Comparison of ENCODE assay signal across 9 mouse cellular contexts in genomic region chr17:33918293-33919203, GRCm38 (mm10). TPM values are rescaled to one million over a fixed set of nuclear protein-coding genes. Genes with fewer than 3 reads are reported as not detected.
DNase-seq lines count a peak whose midpoint lies in the region; ATAC-seq and TF ChIP-seq lines count a peak whose summit lies in the region.
"Had no signal": no experiment of that assay in that cellular context is flagged by ENCODE, and none has a peak within 500 bp of the region (broad histone marks: within the 10 kb centered on the region; RNA-seq: fewer than 3 reads in every experiment).

No protein-coding gene starts in this region.

- H3K36me3 ChIP-seq in kidney, embryonic 15.5 days = peaks cover 27% of the 10 kb centered on the region
- H3K36me3 ChIP-seq in midbrain, embryonic 11.5 days (ENCODE audit: control insufficient read depth, insufficient read depth, low read length) = peaks cover 14% of the 10 kb centered on the region

- H3K4me2 ChIP-seq in kidney, embryonic 15.5 days = peak overlapping the region; percentile 99
- H3K4me2 ChIP-seq in midbrain, embryonic 11.5 days = peak overlapping the region; percentile 95

- H3K27me3 ChIP-seq in kidney, embryonic 15.5 days = no peaks in the 10 kb centered on the region
- H3K27me3 ChIP-seq in midbrain, embryonic 11.5 days (ENCODE audit: control insufficient read depth, insufficient read depth, low read length) = no peaks in the 10 kb centered on the region; the same call in 1 of the 2 replicates

- H3K4me1 ChIP-seq in kidney, embryonic 15.5 days = peaks cover 62% of the 10 kb centered on the region
- H3K4me1 ChIP-seq in midbrain, embryonic 11.5 days (ENCODE audit: control insufficient read depth, insufficient read depth, low read length) = peaks cover 35% of the 10 kb centered on the region

- DNase-seq in layer of hippocampus, adult 2 months (ENCODE audit: low spot score in 2 of 2) = no peak
- no peak for DNase-seq in layer of hippocampus, adult 9-10 months (ENCODE audit: low spot score)
- peak; percentile 56 for DNase-seq in ZHBTc4 (ENCODE audit: low read depth, low spot score)
- peak; percentile 58 to 77 for DNase-seq in heart, adult 18-20 months
- DNase-seq in midbrain, embryonic 11.5 days (ENCODE audit: low spot score, missing footprints) = no peak
- no peak for DNase-seq in left cerebral cortex, postnatal 4 days
- DNase-seq in embryo, embryonic 10.5 days (ENCODE audit: low spot score) = no peak

- H3K9me3 ChIP-seq in kidney, embryonic 15.5 days (replicated peaks) = no peaks in the 10 kb centered on the region
- no peaks in the 10 kb centered on the region for H3K9me3 ChIP-seq in midbrain, embryonic 11.5 days (ENCODE audit: control insufficient read depth, low read length)

- no peak for TF ChIP-seq CTCF in layer of hippocampus, adult 2 months (conservative IDR thresholded peaks at IDR 0.05)

- peak overlapping the region; percentile 78; the same call in 1 of the 2 replicates for H3K4me3 ChIP-seq in layer of hippocampus, adult 2 months
- peak overlapping the region; percentile 75 for H3K4me3 ChIP-seq in kidney, embryonic 15.5 days (replicated peaks)
- peak overlapping the region; percentile 47; the same call in 1 of the 2 replicates for H3K4me3 ChIP-seq in midbrain, embryonic 11.5 days (ENCODE audit: low read depth, low read length)

- H3K9ac ChIP-seq in kidney, embryonic 15.5 days = peak overlapping the region; percentile 76; the same call in 1 of the 2 replicates
- H3K9ac ChIP-seq in midbrain, embryonic 11.5 days (ENCODE audit: low read length) = peak overlapping the region; percentile 64

- 61% methylated on average over 37 of the region's 37 CpGs for WGBS in kidney, embryonic 15.5 days
- WGBS in midbrain, embryonic 11.5 days = 59% methylated on average over 37 of the region's 37 CpGs

- intact Hi-C loops in left cerebral cortex, postnatal 4 days (cut with DNase I) = no loop called here

- ATAC-seq in kidney, embryonic 15.5 days (replicated peaks; ENCODE audit: low FRiP score) = no peak
- ATAC-seq in midbrain, embryonic 11.5 days (ENCODE audit: low FRiP score) = no peak

- H3K27ac ChIP-seq in layer of hippocampus, adult 2 months = peak overlapping the region; percentile 83
- peak overlapping the region; percentile 83 for H3K27ac ChIP-seq in kidney, embryonic 15.5 days
- H3K27ac ChIP-seq in midbrain, embryonic 11.5 days (ENCODE audit: low read depth, low read length) = no peak overlapping the region

RNA-seq across cellular contexts. Expression of gene Zbtb22, which starts 2.8 kb away (rescaled TPM):
- 10 to 100 TPM; 31.4 to 31.8 TPM for total RNA-seq in layer of hippocampus, adult 2 months (2021)
- 10 to 100 TPM; 15.6 to 16.6 TPM for total RNA-seq in heart, adult 18-20 months (2021)
- polyA plus RNA-seq in kidney, embryonic 15.5 days (2015; fragmentation: Nextera tagmentation; extraction: Ambion mirVana) = 17.5 and 19.3 TPM in 2 replicates
- 8.0 and 9.4 TPM in 2 replicates for polyA plus RNA-seq in midbrain, embryonic 11.5 days (2014; fragmentation: Nextera tagmentation; extraction: Ambion mirVana)
- total RNA-seq in left cerebral cortex, postnatal 4 days (2021) = 10 to 100 TPM; 33.2 to 36.8 TPM

RNA-seq across cellular contexts. Expression of gene Tapbp, which starts 2.8 kb away (rescaled TPM):
- 10 to 100 TPM; 30.2 to 40.1 TPM for total RNA-seq in layer of hippocampus, adult 2 months (2021)
- 100 to 1,000 TPM; 111 to 115 TPM for total RNA-seq in heart, adult 18-20 months (2021)
- 28.3 and 35.9 TPM in 2 replicates for polyA plus RNA-seq in kidney, embryonic 15.5 days (2015; fragmentation: Nextera tagmentation; extraction: Ambion mirVana)
- 13.6 and 14.8 TPM in 2 replicates for polyA plus RNA-seq in midbrain, embryonic 11.5 days (2014; fragmentation: Nextera tagmentation; extraction: Ambion mirVana)
- total RNA-seq in left cerebral cortex, postnatal 4 days (2021) = 10 to 100 TPM; 45.5 to 56.6 TPM

RNA-seq across cellular contexts. Expression of gene Daxx, which starts 9.3 kb away (rescaled TPM):
- total RNA-seq in layer of hippocampus, adult 2 months (2021) = 10 to 100 TPM; 26.1 to 32.9 TPM
- 10 to 100 TPM; 12.3 to 20.7 TPM for total RNA-seq in heart, adult 18-20 months (2021)
- 47.6 and 60.0 TPM in 2 replicates for polyA plus RNA-seq in kidney, embryonic 15.5 days (2015; fragmentation: Nextera tagmentation; extraction: Ambion mirVana)
- 59.5 and 60.4 TPM in 2 replicates for polyA plus RNA-seq in midbrain, embryonic 11.5 days (2014; fragmentation: Nextera tagmentation; extraction: Ambion mirVana)
- total RNA-seq in left cerebral cortex, postnatal 4 days (2021) = 10 to 100 TPM; 37.6 to 39.2 TPM

RNA-seq across cellular contexts. Expression of gene Rgl2, which starts 10.8 kb away (rescaled TPM):
- 10 to 100 TPM; 68.9 to 76.4 TPM for total RNA-seq in layer of hippocampus, adult 2 months (2021)
- 10 to 100 TPM; 30.9 to 31.8 TPM for total RNA-seq in heart, adult 18-20 months (2021)
- polyA plus RNA-seq in kidney, embryonic 15.5 days (2015; fragmentation: Nextera tagmentation; extraction: Ambion mirVana) = 30.7 and 34.5 TPM in 2 replicates
- polyA plus RNA-seq in midbrain, embryonic 11.5 days (2014; fragmentation: Nextera tagmentation; extraction: Ambion mirVana) = 29.3 and 33.6 TPM in 2 replicates
- total RNA-seq in left cerebral cortex, postnatal 4 days (2021) = 10 to 100 TPM; 74.1 to 75.5 TPM

RNA-seq across cellular contexts. Expression of gene Platr17, which starts 13.6 kb away (rescaled TPM):
- under 1 TPM; 0.61 to 0.64 TPM for total RNA-seq in layer of hippocampus, adult 2 months (2021)
- not detected for total RNA-seq in heart, adult 18-20 months (2021)
- polyA plus RNA-seq in kidney, embryonic 15.5 days (2015; fragmentation: Nextera tagmentation; extraction: Ambion mirVana) = 0.19 TPM in 1 of 2 replicates, not detected in the other
- 0.22 TPM in 1 of 2 replicates, not detected in the other for polyA plus RNA-seq in midbrain, embryonic 11.5 days (2014; fragmentation: Nextera tagmentation; extraction: Ambion mirVana)
- not detected for total RNA-seq in left cerebral cortex, postnatal 4 days (2021)
- total RNA-seq: adrenal gland, postnatal 36 days had no signal

Comparison
In these comparisons a context has a peak if more than half of its experiments do, and no peak if none do; other contexts are left out.
1. DNase-seq: peak in ZHBTc4 (single experiment) and heart, adult 18-20 months (2 of 2); none in layer of hippocampus, adult 2 months (0 of 2), layer of hippocampus, adult 9-10 months (single experiment), midbrain, embryonic 11.5 days (single experiment), left cerebral cortex, postnatal 4 days (single experiment) and embryo, embryonic 10.5 days (single experiment).
2. Peak in every context shown above with its lines, with median percentiles within 50 percentile points of each other: H3K4me3 ChIP-seq.